Mouse (Mus musculus) adrenal gland, postnatal 4 days (tissue): Measurements from ENCODE around the gene Ptprg. TPM values are rescaled to one million over a fixed set of nuclear protein-coding genes. Genes with fewer than 3 reads are reported as not detected.

Experiments used
- total RNA-seq, 2 experiments: library from RNA; stranded (reverse); gene quantifications; 2 replicates each; pipeline ENCODE4 v1.2.3; 2021

Ptprg gene
- total RNA-seq, 2 experiments from 2014 or later: 94.8 to 106 TPM

Other genes with a start within 250 kb of the Ptprg start
- under 1 TPM; 0.31 to 0.42 TPM for gene Gm3839, start 196.8 kb upstream of the Ptprg start, total RNA-seq